Mouse (Mus musculus) layer of hippocampus, postnatal 10 days (tissue): Measurements from ENCODE around the gene Cga. TPM values are rescaled to one million over a fixed set of nuclear protein-coding genes. Genes with fewer than 3 reads are reported as not detected.

Experiments
- total RNA-seq, 2 experiments: library from RNA; stranded (reverse); gene quantifications; 2 replicates each; pipeline ENCODE4 v1.2.3; 2021

Cga gene
- total RNA-seq, 2 experiments from 2014 or later = not detected

Other genes with a start within 250 kb of the Cga start
- gene Slc35a1, start 206.3 kb upstream of the Cga start, total RNA-seq = 10 to 100 TPM; 26.6 to 29.2 TPM
- 1 to 10 TPM; 2.3 to 2.5 TPM for gene Cfap206, start 163.6 kb upstream of the Cga start, total RNA-seq
- gene Gm136, start 137.5 kb upstream of the Cga start, total RNA-seq = not detected
- gene Smim8, start 115.4 kb upstream of the Cga start, total RNA-seq = 10 to 100 TPM; 20.8 to 27.3 TPM
- gene Zfp292, start 10.8 kb upstream of the Cga start, total RNA-seq = 10 to 100 TPM; 26.1 to 27.7 TPM